Mouse (Mus musculus): Measurements from ENCODE around the gene Gm21209.
"Not testable (repeated sequence)": the region's sequence is repeated elsewhere in the genome, so short reads cannot be mapped to it uniquely, and the experiment has no call there.

The Gm21209 gene

DNA sequence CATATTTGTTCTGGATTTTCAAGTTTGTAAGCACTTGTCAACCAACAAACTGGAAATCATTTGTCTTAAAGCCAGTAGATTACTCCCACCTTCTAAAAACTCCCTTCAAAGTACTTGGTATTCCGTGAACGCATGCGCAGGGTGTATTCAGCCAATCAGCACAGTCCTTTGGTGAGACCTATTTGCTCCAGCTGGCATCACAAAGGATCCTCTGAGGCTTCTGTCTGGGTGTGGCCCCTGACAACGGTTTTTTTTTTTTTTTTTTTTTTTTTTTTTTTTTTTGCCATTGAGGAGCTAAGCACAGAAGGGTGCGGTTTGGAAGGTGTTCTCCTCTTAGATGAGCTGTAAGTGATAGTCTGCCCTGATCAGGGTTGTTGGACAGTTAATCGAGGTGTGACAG, at the start of gene Gm21209:
Gene Gm21209, plus strand, starts transcription at position 301 of the 400 bp plus-strand sequence.
- DNase-seq (ENCODE audit: low spot score in 2 of 2) = not testable (repeated sequence)

Measured in right cerebral cortex, postnatal 10 days (tissue).